Mouse (Mus musculus) ES-E14 (cell line): ENCODE data around the gene C2cd2l.
A peak's percentile ranks its signal among the peaks of the same experiment; 100 is the strongest.

Source experiments
- CHD2 ChIP-seq: IDR thresholded peaks from 2 replicates; pipeline ENCODE4 v1.6.1; 2014; ENCODE audit warnings: mild to moderate bottlenecking, low read depth, low read length, inconsistent platforms
- HCFC1 ChIP-seq: IDR thresholded peaks from 2 replicates; pipeline ENCODE4 v1.6.1; 2012; ENCODE audit warnings: low read length, inconsistent platforms, borderline replicate concordance; ENCODE audit not compliant: insufficient read depth
- ZNF384 ChIP-seq: IDR thresholded peaks from 2 replicates; pipeline ENCODE4 v1.6.1; 2012; ENCODE audit warnings: low read depth, low read length, inconsistent platforms

- TF ChIP-seq CHD2 (no peak), ZNF384 (no peak), HCFC1 (peak; percentile 15; the same call in 1 of the 2 replicates)
Observed at GRCm38 (mm10) chr9:44319887-44320798, at the start of gene C2cd2l.
